Mouse (Mus musculus): ENCODE results near the gene Gmip. TPM values are rescaled to one million over a fixed set of nuclear protein-coding genes. Genes with fewer than 3 reads are reported as not detected.

Gene Gmip
- polyA plus RNA-seq, 1 experiment from 2014 or later, result 31.5 TPM

- Histone ChIP-seq H3K4me2 (no peak overlapping the region), H3K9me3 (replicated peaks) (no peaks in the 10 kb centered on the region), H3K9ac (replicated peaks) (no peak overlapping the region), H3K4me3 (replicated peaks) (no peak overlapping the region), H3K27me3 (replicated peaks) (no peaks in the 10 kb centered on the region), H3K4me1 (peaks cover 17% of the 10 kb centered on the region), H3K27ac (replicated peaks) (no peak overlapping the region), H3K36me3 (peaks cover 75% of the 10 kb centered on the region)
- WGBS, result 95% methylated on average over 9 of the region's 10 CpGs
- no peak for ATAC-seq (ENCODE audit: low FRiP score)
Measured at GRCm38 (mm10) chr8:69805086-69805485, 3.4 kb upstream of the Gmip start.

GRCm38 (mm10) chr8:69805491-69805890 lies 3.0 kb upstream of the Gmip start:
- no peak for ATAC-seq (ENCODE audit: low FRiP score)
- no peak overlapping the region for H3K4me3 ChIP-seq (replicated peaks)
- peaks cover 17% of the 10 kb centered on the region for H3K4me1 ChIP-seq
- WGBS, result 93% methylated on average over 9 of the region's 9 CpGs
- H3K9ac ChIP-seq (replicated peaks), result no peak overlapping the region
- no peak overlapping the region for H3K27ac ChIP-seq (replicated peaks)
- no peaks in the 10 kb centered on the region for H3K9me3 ChIP-seq (replicated peaks)
- H3K27me3 ChIP-seq (replicated peaks), result no peaks in the 10 kb centered on the region
- peaks cover 72% of the 10 kb centered on the region for H3K36me3 ChIP-seq
- H3K4me2 ChIP-seq, result no peak overlapping the region

GRCm38 (mm10) chr8:69807236-69807635 lies 1.2 kb upstream of the Gmip start:
- H3K27ac ChIP-seq (replicated peaks), result no peak overlapping the region
- 97% methylated on average over 5 of the region's 5 CpGs for WGBS
- no peak overlapping the region for H3K4me2 ChIP-seq
- H3K4me3 ChIP-seq (replicated peaks), result no peak overlapping the region
- H3K9ac ChIP-seq (replicated peaks), result no peak overlapping the region
- H3K4me1 ChIP-seq, result peaks cover 17% of the 10 kb centered on the region
- no peaks in the 10 kb centered on the region for H3K27me3 ChIP-seq (replicated peaks)
- H3K9me3 ChIP-seq (replicated peaks), result no peaks in the 10 kb centered on the region
- H3K36me3 ChIP-seq, result peaks cover 71% of the 10 kb centered on the region
- ATAC-seq (ENCODE audit: low FRiP score), result no peak

DNA sequence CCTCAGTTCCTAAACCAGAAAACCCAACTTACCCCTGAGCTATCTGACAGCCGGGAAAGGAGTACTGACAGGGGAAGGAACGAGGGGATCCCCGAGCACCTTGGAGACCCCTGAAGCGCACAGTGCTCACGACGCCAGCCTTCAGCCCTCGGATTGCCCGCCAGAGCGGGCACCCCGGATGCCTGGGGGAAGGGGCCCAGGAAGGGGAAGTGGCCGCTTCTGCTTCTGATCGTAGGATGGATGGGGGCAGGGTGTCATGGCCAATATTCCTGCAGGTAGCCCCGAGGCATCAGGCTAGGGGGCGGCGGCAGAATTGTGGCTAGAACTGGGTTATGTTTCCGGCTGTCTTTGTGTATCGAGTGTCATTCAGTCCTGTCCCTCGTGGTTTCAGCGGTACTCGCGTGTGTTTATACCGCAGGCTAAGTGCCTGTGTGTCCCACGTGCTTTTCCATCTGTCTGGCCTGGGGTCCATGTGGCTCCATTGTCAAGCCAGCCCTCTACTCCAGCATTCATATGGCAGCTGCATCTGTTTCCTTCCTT lies 455 bp downstream of the Gmip start:
- WGBS, result under 1% methylated on average over 23 of the region's 23 CpGs
- H3K4me1 ChIP-seq, result peaks cover 17% of the 10 kb centered on the region

DNA sequence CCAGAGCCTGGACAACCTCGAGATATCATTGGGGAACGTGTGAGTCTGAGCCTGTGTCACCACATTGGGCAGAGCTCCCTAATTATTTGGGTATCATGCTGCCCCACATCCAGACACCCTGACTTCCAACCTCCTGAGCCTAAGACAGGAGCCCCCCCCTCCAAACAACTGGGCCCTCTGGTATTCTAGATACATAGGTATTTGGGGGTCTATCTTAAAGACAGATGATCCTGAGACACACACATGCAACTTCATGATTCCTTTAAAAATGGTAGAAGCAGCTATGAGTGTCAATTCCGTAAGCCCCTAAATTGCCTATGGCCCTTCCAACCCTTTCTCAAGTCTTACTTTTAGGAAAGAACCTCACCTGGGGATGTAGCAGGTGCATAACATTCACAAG lies 1.3 kb downstream of the Gmip start:
- Histone ChIP-seq H3K27ac (replicated peaks) (no peak overlapping the region), H3K27me3 (replicated peaks) (no peaks in the 10 kb centered on the region), H3K36me3 (peaks cover 67% of the 10 kb centered on the region), H3K4me2 (peak overlapping the region; percentile 70), H3K9ac (replicated peaks) (no peak overlapping the region), H3K9me3 (replicated peaks) (no peaks in the 10 kb centered on the region), H3K4me3 (replicated peaks) (peak overlapping the region; percentile 57), H3K4me1 (peaks cover 17% of the 10 kb centered on the region)
- WGBS, result 67% methylated on average over 3 of the region's 3 CpGs
- no peak for ATAC-seq (ENCODE audit: low FRiP score)

More for the DNA sequence above, 455 bp downstream of the Gmip start:
- Histone ChIP-seq H3K27ac (replicated peaks) (peak overlapping the region; percentile 74), H3K4me3 (replicated peaks) (peak overlapping the region; percentile 57), H3K4me2 (peak overlapping the region; percentile 70), H3K9ac (replicated peaks) (peak overlapping the region; percentile 72), H3K27me3 (replicated peaks) (no peaks in the 10 kb centered on the region), H3K36me3 (peaks cover 67% of the 10 kb centered on the region), H3K9me3 (replicated peaks) (no peaks in the 10 kb centered on the region)
- ATAC-seq (ENCODE audit: low FRiP score), result peak; percentile 65

DNA sequence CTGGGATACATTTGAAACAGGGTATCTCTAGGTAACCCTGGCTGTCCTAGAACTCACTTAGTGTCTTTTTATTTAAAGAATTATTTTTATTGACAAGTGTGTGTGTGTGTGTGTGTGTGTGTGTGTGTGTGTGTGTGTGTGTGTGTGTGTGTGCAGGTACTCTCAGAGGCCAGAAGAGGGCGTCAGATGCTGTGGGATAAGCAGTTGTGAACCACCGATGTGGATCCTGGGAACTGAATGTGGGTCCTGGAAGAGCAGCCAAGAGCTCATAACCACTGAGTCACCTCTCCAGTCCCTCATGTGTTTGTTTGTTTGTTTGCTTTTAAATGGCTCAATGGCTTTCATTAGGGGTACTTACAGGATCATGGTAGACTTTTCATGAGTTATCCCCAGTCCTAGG lies 6.4 kb downstream of the Gmip start:
- Histone ChIP-seq H3K4me3 (replicated peaks) (no peak overlapping the region), H3K27me3 (replicated peaks) (no peaks in the 10 kb centered on the region), H3K4me1 (peaks cover 2% of the 10 kb centered on the region), H3K9me3 (replicated peaks) (no peaks in the 10 kb centered on the region), H3K27ac (replicated peaks) (no peak overlapping the region), H3K36me3 (peaks cover 70% of the 10 kb centered on the region), H3K4me2 (no peak overlapping the region), H3K9ac (replicated peaks) (no peak overlapping the region)
- WGBS, result 90% methylated on average over 2 of the region's 2 CpGs
- ATAC-seq (ENCODE audit: low FRiP score), result no peak

GRCm38 (mm10) chr8:69815396-69815795 lies 6.9 kb downstream of the Gmip start:
- no peak for ATAC-seq (ENCODE audit: low FRiP score)
- H3K27me3 ChIP-seq (replicated peaks), result no peaks in the 10 kb centered on the region
- peaks cover 72% of the 10 kb centered on the region for H3K36me3 ChIP-seq
- 93% methylated on average over 4 of the region's 4 CpGs for WGBS
- no peak overlapping the region for H3K4me3 ChIP-seq (replicated peaks)
- H3K4me2 ChIP-seq, result no peak overlapping the region
- H3K9ac ChIP-seq (replicated peaks), result no peak overlapping the region
- H3K27ac ChIP-seq (replicated peaks), result no peak overlapping the region
- H3K4me1 ChIP-seq, result no peaks in the 10 kb centered on the region
- no peaks in the 10 kb centered on the region for H3K9me3 ChIP-seq (replicated peaks)

GRCm38 (mm10) chr8:69820466-69820865 lies 12.0 kb downstream of the Gmip start:
- no peak overlapping the region for H3K4me2 ChIP-seq
- H3K4me1 ChIP-seq, result peaks cover 34% of the 10 kb centered on the region
- no peaks in the 10 kb centered on the region for H3K9me3 ChIP-seq (replicated peaks)
- no peak overlapping the region for H3K27ac ChIP-seq (replicated peaks)
- no peak overlapping the region for H3K9ac ChIP-seq (replicated peaks)
- H3K27me3 ChIP-seq (replicated peaks), result no peaks in the 10 kb centered on the region
- no peak for ATAC-seq (ENCODE audit: low FRiP score)
- WGBS, result 83% methylated on average over 9 of the region's 9 CpGs
- no peak overlapping the region for H3K4me3 ChIP-seq (replicated peaks)
- H3K36me3 ChIP-seq, result peaks cover 38% of the 10 kb centered on the region

GRCm38 (mm10) chr8:69821971-69822385 lies 13.5 kb downstream of the Gmip start:
- peak overlapping the region; percentile 85 for H3K4me2 ChIP-seq
- peaks cover 34% of the 10 kb centered on the region for H3K36me3 ChIP-seq
- peaks cover 46% of the 10 kb centered on the region for H3K4me1 ChIP-seq
- H3K9me3 ChIP-seq (replicated peaks), result no peaks in the 10 kb centered on the region
- ATAC-seq (ENCODE audit: low FRiP score), result peak; percentile 69
- WGBS, result 2% methylated on average over 16 of the region's 22 CpGs
- H3K27ac ChIP-seq (replicated peaks), result peak overlapping the region; percentile 73
- H3K27me3 ChIP-seq (replicated peaks), result no peaks in the 10 kb centered on the region
- peak overlapping the region; percentile 64 for H3K4me3 ChIP-seq (replicated peaks)
- peak overlapping the region; percentile 65 for H3K9ac ChIP-seq (replicated peaks)

- Histone ChIP-seq H3K4me2 (peak within 1 kb of the TSS; percentile 85), H3K4me3 (replicated peaks) (peak within 1 kb of the TSS; percentile 64), H3K9me3 (replicated peaks) (no peaks in the 10 kb centered on the region), H3K27me3 (replicated peaks) (no peaks in the 10 kb centered on the region), H3K9ac (replicated peaks) (peak within 1 kb of the TSS; percentile 65), H3K36me3 (peaks cover 31% of the 10 kb centered on the region), H3K27ac (replicated peaks) (peak within 1 kb of the TSS; percentile 73), H3K4me1 (peaks cover 46% of the 10 kb centered on the region)
- WGBS, result under 1% methylated on average over 33 of the region's 35 CpGs
- peak; percentile 87 for ATAC-seq (ENCODE audit: low FRiP score)
Measured at GRCm38 (mm10) chr8:69822386-69823191, 14.1 kb downstream of the Gmip start, which contains the start of gene Lpar2. Gene Lpar2 (plus strand): TSS chr8:69822429.

GRCm38 (mm10) chr8:69826371-69826770 lies 17.9 kb downstream of the Gmip start:
- no peak overlapping the region for H3K4me3 ChIP-seq (replicated peaks)
- WGBS, result 96% methylated on average over 12 of the region's 12 CpGs
- H3K9ac ChIP-seq (replicated peaks), result no peak overlapping the region
- peaks cover 29% of the 10 kb centered on the region for H3K36me3 ChIP-seq
- H3K9me3 ChIP-seq (replicated peaks), result no peaks in the 10 kb centered on the region
- peaks cover 46% of the 10 kb centered on the region for H3K4me1 ChIP-seq
- no peak overlapping the region for H3K4me2 ChIP-seq
- no peak overlapping the region for H3K27ac ChIP-seq (replicated peaks)
- ATAC-seq (ENCODE audit: low FRiP score), result no peak
- no peaks in the 10 kb centered on the region for H3K27me3 ChIP-seq (replicated peaks)

DNA sequence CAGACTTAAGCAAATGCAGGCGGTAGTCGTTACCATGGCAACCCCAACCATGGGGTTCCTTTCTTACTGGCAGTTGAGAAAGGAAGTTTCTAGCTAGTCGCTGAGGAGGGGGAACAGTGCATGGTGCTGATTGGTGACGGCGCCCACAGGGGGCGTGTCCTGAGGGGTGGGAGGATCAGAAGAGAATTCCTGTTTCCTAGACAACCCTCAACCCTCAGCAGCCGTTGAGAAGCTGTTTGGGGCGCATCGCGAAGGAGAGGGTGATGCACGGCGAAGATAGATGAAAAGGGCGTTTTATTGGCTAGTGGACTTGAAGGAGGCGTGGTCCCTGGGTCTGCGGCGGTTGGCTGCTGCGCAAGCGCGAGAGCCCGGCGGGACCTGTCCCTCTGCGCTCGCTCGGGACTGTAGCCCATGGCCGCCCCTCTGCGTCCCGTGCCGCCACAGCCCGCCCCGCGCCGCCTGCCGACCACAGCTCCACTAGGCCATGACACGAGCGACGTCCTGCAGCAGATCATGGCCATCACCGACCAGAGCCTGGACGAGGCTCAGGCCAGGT lies 23.9 kb downstream of the Gmip start, which contains the start of gene Pbx4:
Gene Pbx4 (plus strand): TSS at position 194 of the 556 bp plus-strand sequence.
- under 1% methylated on average over 36 of the region's 38 CpGs for WGBS
- peak; percentile 97 for ATAC-seq (ENCODE audit: low FRiP score)
- Histone ChIP-seq H3K4me3 (replicated peaks) (peak within 1 kb of the TSS; percentile 78), H3K4me1 (peaks cover 28% of the 10 kb centered on the region), H3K27ac (replicated peaks) (peak within 1 kb of the TSS; percentile 90), H3K36me3 (peaks cover 19% of the 10 kb centered on the region), H3K27me3 (replicated peaks) (no peaks in the 10 kb centered on the region), H3K4me2 (peak within 1 kb of the TSS; percentile 89), H3K9ac (replicated peaks) (peak within 1 kb of the TSS; percentile 85), H3K9me3 (replicated peaks) (no peaks in the 10 kb centered on the region)

Measured in neural tube, embryonic 15.5 days (tissue).